Mouse (Mus musculus): ENCODE measurements around the gene Far2.

The Far2 gene

GRCm38 (mm10) chr6:148046881-148047649 lies at the start of gene Far2:
Far2 (plus strand) TSS chr6:148047259.
- in situ Hi-C loops (cut with MboI, MseI) = no loop called here

GRCm38 (mm10) chr6:148000483-148000882 lies 46.6 kb upstream of the Far2 start:
- in situ Hi-C loops (cut with MboI, MseI) = no loop called here

GRCm38 (mm10) chr6:148001071-148001470 lies 46.0 kb upstream of the Far2 start:
- in situ Hi-C loops (cut with MboI, MseI) = no loop called here

- in situ Hi-C loops (cut with MboI, MseI) = no loop called here
Observed at GRCm38 (mm10) chr6:148006118-148006837, 40.8 kb upstream of the Far2 start.

- in situ Hi-C loops (cut with MboI, MseI) = no loop called here
Observed at GRCm38 (mm10) chr6:148040759-148041158, 6.3 kb upstream of the Far2 start.

- in situ Hi-C loops (cut with MboI, MseI) = no loop called here
Observed at GRCm38 (mm10) chr6:148047650-148047988, 560 bp downstream of the Far2 start.

GRCm38 (mm10) chr6:148063131-148063530 lies 16.1 kb downstream of the Far2 start:
- in situ Hi-C loops (cut with MboI, MseI) = no loop called here

GRCm38 (mm10) chr6:148066267-148066666 lies 19.2 kb downstream of the Far2 start:
- in situ Hi-C loops (cut with MboI, MseI) = no loop called here

GRCm38 (mm10) chr6:148068786-148069185 lies 21.7 kb downstream of the Far2 start:
- in situ Hi-C loops (cut with MboI, MseI) = no loop called here

- in situ Hi-C loops (cut with MboI, MseI) = no loop called here
Observed at GRCm38 (mm10) chr6:148073599-148073998, 26.5 kb downstream of the Far2 start.

- in situ Hi-C loops (cut with MboI, MseI) = no loop called here
Observed at GRCm38 (mm10) chr6:148074211-148074864, 27.3 kb downstream of the Far2 start.

- in situ Hi-C loops (cut with MboI, MseI) = no loop called here
Observed at GRCm38 (mm10) chr6:148083864-148084263, 36.8 kb downstream of the Far2 start.

GRCm38 (mm10) chr6:148084403-148084802 lies 37.3 kb downstream of the Far2 start:
- in situ Hi-C loops (cut with MboI, MseI) = no loop called here

- in situ Hi-C loops (cut with MboI, MseI) = no loop called here
Observed at GRCm38 (mm10) chr6:148097039-148097438, 50.0 kb downstream of the Far2 start.

- in situ Hi-C loops (cut with MboI, MseI) = no loop called here
Observed at GRCm38 (mm10) chr6:148101977-148102376, 54.9 kb downstream of the Far2 start.

GRCm38 (mm10) chr6:148102434-148102833 lies 55.4 kb downstream of the Far2 start:
- in situ Hi-C loops (cut with MboI, MseI) = no loop called here

GRCm38 (mm10) chr6:148104212-148104611 lies 57.2 kb downstream of the Far2 start:
- in situ Hi-C loops (cut with MboI, MseI) = no loop called here

- in situ Hi-C loops (cut with MboI, MseI) = no loop called here
Observed at GRCm38 (mm10) chr6:148105722-148106268, 58.7 kb downstream of the Far2 start.

- in situ Hi-C loops (cut with MboI, MseI) = no loop called here
Observed at GRCm38 (mm10) chr6:148108741-148109472, 61.8 kb downstream of the Far2 start.

- in situ Hi-C loops (cut with MboI, MseI) = no loop called here
Observed at GRCm38 (mm10) chr6:148110996-148111633, 64.1 kb downstream of the Far2 start.

GRCm38 (mm10) chr6:148116371-148116770 lies 69.3 kb downstream of the Far2 start:
- in situ Hi-C loops (cut with MboI, MseI) = no loop called here

Data from T-helper 2 cell (primary cell).